In the genomic region with DNA sequence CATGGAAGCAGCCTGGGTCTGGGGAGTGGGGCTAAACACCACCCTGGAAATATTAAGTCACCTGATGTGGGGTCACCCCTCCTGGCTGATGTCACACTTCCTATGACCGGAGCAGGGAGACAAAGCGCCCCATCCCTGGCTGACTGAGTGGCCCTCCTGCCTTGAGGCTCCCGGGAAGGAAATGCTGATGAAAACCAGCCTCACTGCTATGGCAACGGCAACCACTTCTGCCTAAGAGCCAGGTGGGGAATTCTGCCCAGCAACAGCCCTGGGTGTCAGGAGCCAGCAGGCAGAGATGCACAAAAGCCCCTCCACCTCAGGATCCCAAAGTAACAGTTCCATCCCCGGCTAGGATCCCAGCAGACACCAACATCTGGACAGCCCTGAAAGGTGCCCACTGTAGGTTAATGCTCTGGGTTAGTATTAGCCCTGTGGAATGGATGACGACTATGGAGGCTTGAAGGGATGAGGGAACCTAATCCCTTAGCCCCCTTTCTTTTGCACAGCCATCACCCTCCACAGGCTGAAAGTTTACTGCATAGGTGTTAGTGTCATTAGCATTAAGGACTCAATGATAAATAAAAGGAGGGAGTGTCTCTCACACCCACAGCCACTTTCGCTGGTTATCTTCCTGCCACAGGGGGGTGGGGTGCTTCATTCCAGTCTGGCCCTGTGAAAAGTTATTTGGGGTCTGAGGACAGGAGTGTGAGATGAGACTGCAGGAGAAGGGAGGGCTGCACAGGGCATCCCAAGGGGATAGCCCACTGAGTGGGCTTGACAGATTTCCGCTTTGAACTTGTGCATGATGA, we compare ENCODE assay signal across 9 mouse cellular contexts. TPM values are rescaled to one million over a fixed set of nuclear protein-coding genes. Genes with fewer than 3 reads are reported as not detected.
DNase-seq lines count a peak whose midpoint lies in the region; ATAC-seq lines count a peak whose summit lies in the region.
"Had no signal": no experiment of that assay in that cellular context is flagged by ENCODE, and none has a peak within 500 bp of the region (broad histone marks: within the 10 kb centered on the region; RNA-seq: fewer than 3 reads in every experiment).

No protein-coding gene starts in this region.

- no peak overlapping the region for H3K4me3 ChIP-seq in limb, embryonic 12.5 days (replicated peaks)
- H3K4me3 ChIP-seq in neural tube, embryonic 13.5 days = no peak overlapping the region

- peaks cover 36% of the 10 kb centered on the region for H3K4me1 ChIP-seq in limb, embryonic 12.5 days (replicated peaks)
- H3K4me1 ChIP-seq in neural tube, embryonic 13.5 days (replicated peaks) = peaks cover 90% of the 10 kb centered on the region

- peaks cover under 1% of the 10 kb centered on the region; the same call in 1 of the 2 replicates for H3K36me3 ChIP-seq in limb, embryonic 12.5 days
- H3K36me3 ChIP-seq in neural tube, embryonic 13.5 days = no peaks in the 10 kb centered on the region

- H3K27ac ChIP-seq in limb, embryonic 12.5 days = peak overlapping the region; percentile 7; the same call in 1 of the 2 replicates
- H3K27ac ChIP-seq in neural tube, embryonic 13.5 days (replicated peaks) = peak overlapping the region; percentile 74

- 0 out of 2 replicates have a peak overlapping the region, but pooled peaks have one; percentile 27 for H3K9ac ChIP-seq in limb, embryonic 12.5 days (replicated peaks)
- peak overlapping the region; percentile 23; the same call in 1 of the 2 replicates for H3K9ac ChIP-seq in neural tube, embryonic 13.5 days

- ATAC-seq in limb, embryonic 12.5 days (ENCODE audit: insufficient number of reproducible peaks, insufficient read depth, low FRiP score, low TSS enrichment, low read depth) = 0 out of 2 replicates have a peak, but pooled peaks have one; percentile 42
- ATAC-seq in neural tube, embryonic 13.5 days (ENCODE audit: low read depth) = peak; percentile 40; the same call in 1 of the 2 replicates

- no peaks in the 10 kb centered on the region for H3K9me3 ChIP-seq in limb, embryonic 12.5 days
- no peaks in the 10 kb centered on the region for H3K9me3 ChIP-seq in neural tube, embryonic 13.5 days

- DNase-seq in cerebellum, adult 9-11 months = peak; percentile 57
- no peak for DNase-seq in cerebellum, adult 8-10 months
- DNase-seq in right cerebral cortex, postnatal 10 days (ENCODE audit: low spot score in 2 of 2) = peak; percentile 81 to 86
- no peak for DNase-seq in right cerebral cortex, postnatal 4 days
- no peak for DNase-seq in testis, postnatal 14 days (ENCODE audit: low spot score)
- no peak for DNase-seq in lung, postnatal 36 days
- DNase-seq: adrenal gland, postnatal 10 days had no signal

- H3K4me2 ChIP-seq in limb, embryonic 12.5 days = peak overlapping the region; percentile 10; the same call in 1 of the 2 replicates
- H3K4me2 ChIP-seq in neural tube, embryonic 13.5 days = peak overlapping the region; percentile 22

- H3K27me3 ChIP-seq in limb, embryonic 12.5 days = no peaks in the 10 kb centered on the region
- no peaks in the 10 kb centered on the region for H3K27me3 ChIP-seq in neural tube, embryonic 13.5 days

- 20% methylated on average over 8 of the region's 8 CpGs for WGBS in limb, embryonic 12.5 days
- 14% methylated on average over 8 of the region's 8 CpGs for WGBS in neural tube, embryonic 13.5 days

RNA-seq across cellular contexts. Expression of gene Nkain1, which starts 21.5 kb away (rescaled TPM):
- 4.0 and 5.2 TPM in 2 replicates for polyA plus RNA-seq in limb, embryonic 12.5 days (2016; fragmentation: Nextera tagmentation; extraction: Ambion mirVana)
- polyA plus RNA-seq in neural tube, embryonic 13.5 days (2015; fragmentation: Nextera tagmentation; extraction: Ambion mirVana) = 10.6 and 11.8 TPM in 2 replicates

Comparison
In these comparisons a context has a peak if more than half of its experiments do, and no peak if none do; other contexts are left out.
1. DNase-seq: peak in cerebellum, adult 9-11 months (single experiment) and right cerebral cortex, postnatal 10 days (2 of 2); none in cerebellum, adult 8-10 months (single experiment), right cerebral cortex, postnatal 4 days (single experiment), testis, postnatal 14 days (single experiment) and lung, postnatal 36 days (single experiment).